Mouse (Mus musculus) liver, embryonic 18 days (tissue): Measurements from ENCODE around the gene Cracr2b. TPM values are rescaled to one million over a fixed set of nuclear protein-coding genes. Genes with fewer than 3 reads are reported as not detected.

Experiments
- polyA plus RNA-seq: library from polyadenylated mRNA; depleted of rRNA; stranded (reverse); fragments of >200 nt; gene quantifications from 2 replicates; pipeline ENCODE4 v1.2.3, GENCODE M21; 2012; rRNA removed

Cracr2b gene
- 4.1 and 4.5 TPM in 2 replicates for polyA plus RNA-seq

DNA sequence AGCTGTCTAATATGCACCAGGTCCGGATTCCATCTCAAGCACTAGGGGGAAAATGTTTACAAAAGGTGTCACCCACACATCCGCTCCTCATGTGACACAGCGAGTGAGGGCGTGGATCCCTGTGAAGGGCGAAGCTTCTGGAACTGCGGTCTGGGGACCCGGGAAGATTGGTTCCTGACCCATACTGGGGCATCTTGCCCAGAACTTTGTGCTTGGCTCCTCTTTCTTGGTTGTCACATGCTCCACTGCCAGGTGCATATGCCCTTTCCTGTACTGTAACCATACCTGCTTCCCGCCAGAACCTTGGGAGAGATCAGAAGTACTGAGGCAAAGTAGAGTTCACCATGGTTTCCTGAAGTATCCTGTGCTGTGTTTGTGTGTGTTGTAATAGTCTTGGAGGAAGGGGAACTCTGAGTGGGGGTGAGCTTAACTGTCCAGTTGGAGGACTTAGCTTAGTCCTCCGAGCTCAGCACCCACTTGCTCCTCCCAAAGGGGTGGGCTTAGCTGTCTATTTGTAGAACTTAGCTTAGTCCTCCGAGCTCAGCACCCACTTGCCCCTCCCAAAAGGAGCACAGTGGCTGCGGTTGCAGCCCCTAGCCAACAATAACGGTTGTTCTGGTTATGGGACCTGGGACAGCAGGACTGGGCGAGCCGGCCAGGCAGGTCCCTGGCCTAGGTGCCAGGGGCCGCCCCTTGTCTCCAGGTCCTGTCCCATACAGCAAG is at the start of gene Cracr2b:
Gene Cracr2b (plus strand): TSS at position 704 of the 723 bp plus-strand sequence.

DNA sequence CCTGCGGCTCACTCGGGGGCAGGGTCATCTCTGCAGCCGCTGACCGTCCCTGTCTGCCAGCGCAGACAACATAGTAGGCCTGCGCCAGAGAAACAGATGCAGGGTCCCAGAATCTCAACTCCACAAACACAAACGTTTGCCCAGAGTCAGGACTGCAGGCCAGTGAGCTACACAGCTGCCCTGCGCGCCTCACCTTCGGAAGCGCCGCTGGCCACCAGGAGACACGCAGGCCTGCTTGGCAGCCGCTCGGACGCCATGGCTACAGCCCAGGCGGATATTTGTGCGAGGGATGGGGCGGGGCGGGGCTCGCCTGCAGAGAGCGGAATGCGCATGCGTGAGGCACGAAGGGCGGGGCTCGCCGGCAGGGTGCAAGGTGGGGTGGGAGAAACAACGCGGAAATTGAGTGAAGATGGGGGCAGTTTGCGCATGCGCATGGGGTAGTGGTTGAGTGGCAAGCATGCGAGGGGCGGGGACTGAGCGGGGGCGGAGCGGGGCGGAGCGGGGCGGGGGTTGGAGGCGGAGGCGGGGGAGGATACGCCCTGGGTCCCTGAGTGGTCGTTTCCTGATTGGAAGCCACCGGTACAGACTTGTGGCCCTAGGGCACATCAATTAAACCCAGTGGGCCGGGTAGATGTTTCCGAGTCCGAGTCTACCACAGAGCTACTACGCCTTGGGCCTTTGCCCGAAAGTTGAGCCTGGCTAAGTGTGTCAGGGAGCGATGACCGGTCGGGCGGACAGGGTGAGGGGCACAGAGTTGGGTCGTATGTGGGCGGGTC is 46.9 kb upstream of the Cracr2b start, which contains the start of gene Gatd1:
Gene Gatd1 (minus strand): TSS at position 328 of the 776 bp plus-strand sequence.

DNA sequence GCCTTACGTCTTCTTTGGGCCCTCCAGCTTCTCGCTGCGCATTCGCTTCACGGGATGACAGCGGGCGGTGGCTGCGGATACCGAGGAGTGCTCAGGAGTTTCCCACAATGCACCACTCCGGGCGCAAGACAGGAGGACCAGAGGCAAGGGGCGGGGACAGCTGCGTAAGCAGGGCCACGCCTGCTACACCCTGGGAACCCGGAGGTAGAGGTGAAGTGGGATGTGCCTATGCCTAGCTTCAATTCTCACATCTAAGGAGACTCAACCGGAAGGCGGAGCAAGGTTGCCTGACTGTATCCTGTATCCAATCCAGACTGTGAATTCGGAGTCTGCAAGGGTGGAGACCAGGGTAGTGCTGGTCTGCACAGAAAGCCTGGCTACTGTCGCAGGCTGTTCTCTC is 31.6 kb upstream of the Cracr2b start, which contains the start of gene Cend1:
Gene Cend1 (minus strand): TSS at position 182 of the 400 bp plus-strand sequence.

DNA sequence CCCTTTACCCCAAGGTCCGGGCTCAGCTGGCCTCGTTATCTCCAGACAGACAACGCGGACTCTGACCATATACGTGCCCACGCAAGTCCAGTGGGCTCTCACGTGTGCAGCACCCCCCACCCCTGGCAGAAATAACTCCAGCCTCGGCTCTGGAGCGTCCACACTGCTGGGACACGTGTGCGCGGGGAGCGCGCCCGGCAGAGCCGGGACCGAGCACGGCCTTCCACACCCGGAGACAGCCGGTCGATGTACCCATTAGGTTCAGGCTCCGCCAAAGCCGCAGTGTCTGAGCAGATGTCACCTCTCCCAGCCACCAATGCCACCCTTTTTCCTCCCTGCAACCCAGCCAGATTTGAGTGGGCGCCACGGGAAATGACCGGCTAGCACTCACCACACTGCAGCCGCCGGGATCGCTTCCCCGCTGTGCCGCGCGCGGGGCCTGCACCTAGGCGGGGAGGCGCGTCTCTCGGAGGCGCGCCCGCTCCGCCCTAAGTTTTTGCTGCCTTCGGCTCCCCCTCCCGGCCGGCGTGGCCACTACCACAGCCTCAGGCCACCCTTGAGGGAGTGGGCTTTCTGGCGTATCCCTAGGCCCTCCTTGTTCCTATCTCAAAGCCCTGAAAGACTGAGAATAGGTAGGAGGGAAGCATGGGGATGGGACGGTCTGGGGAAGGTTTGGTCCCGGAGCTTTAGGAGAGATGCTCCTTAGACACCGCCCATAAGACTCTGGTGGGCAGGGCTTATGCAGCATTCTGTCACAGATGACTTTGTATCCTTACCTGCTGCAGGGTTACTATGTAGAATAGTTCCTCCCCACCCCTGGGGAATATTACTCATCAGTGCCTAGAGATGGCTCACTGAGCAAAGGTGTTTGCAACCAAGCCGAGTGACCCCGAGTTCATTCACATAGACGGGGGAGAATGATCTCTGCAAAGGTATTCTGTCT is 23.4 kb upstream of the Cracr2b start, which contains the start of gene Slc25a22:
Gene Slc25a22 (minus strand): TSS at position 715 of the 943 bp plus-strand sequence.

DNA sequence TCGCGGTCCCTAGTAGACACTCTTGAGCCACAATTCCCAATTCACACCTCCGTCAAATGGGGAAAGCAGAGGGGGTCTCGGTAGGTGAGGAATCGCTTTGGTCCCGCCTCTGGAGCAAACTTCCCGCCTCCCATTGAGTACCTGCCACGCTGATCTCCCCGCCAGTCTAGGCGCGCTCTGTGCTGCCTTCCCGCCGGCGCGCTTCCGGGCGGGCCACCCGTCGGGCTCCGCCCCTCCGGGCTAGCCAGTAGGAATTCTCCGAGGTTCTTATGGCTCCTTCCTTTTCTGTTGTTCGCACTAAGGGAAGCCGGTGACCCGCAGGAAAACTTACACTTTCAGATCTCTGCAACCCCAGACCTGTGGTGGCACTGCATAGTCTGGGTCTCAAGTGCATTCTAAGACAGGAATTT is 17.1 kb upstream of the Cracr2b start, which contains the start of gene Pidd1:
Gene Pidd1 (minus strand): TSS at position 198 of the 410 bp plus-strand sequence.

DNA sequence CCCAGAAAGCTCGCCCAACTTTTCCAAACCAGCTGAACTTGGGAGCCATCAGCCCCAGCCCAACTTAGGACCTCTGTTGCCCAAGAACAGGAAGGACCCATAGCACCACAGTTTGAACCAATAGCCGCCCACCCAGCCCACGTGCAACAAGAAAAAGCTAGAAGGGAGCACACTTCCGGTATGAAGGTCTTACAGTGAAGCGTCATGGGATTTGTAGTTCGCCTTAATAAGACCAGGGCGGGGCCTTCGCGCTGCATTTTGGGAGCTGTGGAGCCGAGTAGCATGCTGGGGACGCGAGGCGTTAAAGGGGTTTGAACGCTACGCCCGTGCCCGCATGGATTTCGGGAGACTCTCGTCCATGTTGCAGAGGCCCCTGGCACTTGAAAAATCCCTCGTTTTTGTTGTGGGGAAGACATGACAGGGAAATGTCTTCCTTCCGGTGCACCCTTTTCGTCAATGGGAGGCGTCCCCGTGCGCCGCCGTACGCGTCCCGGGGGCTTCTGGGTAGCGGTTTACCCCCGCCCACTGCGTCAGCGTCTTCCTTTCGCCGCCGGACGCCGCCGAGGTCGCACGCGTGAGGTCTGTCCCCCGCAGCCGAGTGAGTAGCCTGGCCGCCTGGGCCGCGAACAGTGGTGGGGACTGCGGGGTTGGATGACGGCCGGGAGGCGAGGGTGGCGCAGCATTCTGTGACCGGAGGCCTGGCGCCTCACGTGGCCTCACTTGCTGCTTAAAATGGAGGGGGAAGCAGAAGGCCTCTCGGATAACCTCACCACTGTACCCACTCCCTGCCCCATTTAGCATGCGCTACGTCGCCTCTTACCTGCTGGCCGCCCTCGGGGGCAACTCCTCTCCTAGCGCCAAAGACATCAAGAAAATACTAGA is 13.5 kb upstream of the Cracr2b start, which contains the start of gene Rplp2:
Gene Rplp2 (plus strand): TSS at position 261 of the 882 bp plus-strand sequence.

DNA sequence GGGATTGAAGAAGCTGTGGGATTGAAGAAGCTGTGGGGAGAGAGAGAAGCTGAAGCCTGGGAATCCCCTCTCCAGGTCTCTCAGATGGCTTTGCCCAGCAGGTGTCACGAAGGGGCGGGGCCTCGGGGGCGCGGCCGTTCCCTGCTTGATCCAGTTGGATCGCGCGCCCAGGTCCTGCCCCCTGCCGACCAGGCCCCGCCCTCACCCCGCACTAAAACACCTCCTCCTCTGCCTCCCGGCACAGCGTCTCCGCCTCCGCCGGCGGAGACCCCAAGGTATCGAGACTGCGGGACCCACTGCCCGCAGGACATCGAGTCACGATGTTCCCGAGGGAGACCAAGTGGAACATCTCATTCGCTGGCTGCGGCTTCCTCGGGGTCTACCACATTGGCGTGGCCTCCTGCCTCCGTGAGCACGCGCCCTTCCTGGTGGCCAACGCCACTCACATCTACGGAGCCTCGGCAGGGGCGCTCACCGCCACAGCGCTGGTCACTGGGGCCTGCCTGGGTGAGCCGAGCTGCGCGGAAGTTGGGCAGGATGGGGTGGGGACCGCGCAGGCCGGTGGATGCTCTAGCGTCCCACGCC is 5.8 kb upstream of the Cracr2b start, which contains the start of gene Pnpla2:
Gene Pnpla2 (plus strand): TSS at position 232 of the 585 bp plus-strand sequence.

DNA sequence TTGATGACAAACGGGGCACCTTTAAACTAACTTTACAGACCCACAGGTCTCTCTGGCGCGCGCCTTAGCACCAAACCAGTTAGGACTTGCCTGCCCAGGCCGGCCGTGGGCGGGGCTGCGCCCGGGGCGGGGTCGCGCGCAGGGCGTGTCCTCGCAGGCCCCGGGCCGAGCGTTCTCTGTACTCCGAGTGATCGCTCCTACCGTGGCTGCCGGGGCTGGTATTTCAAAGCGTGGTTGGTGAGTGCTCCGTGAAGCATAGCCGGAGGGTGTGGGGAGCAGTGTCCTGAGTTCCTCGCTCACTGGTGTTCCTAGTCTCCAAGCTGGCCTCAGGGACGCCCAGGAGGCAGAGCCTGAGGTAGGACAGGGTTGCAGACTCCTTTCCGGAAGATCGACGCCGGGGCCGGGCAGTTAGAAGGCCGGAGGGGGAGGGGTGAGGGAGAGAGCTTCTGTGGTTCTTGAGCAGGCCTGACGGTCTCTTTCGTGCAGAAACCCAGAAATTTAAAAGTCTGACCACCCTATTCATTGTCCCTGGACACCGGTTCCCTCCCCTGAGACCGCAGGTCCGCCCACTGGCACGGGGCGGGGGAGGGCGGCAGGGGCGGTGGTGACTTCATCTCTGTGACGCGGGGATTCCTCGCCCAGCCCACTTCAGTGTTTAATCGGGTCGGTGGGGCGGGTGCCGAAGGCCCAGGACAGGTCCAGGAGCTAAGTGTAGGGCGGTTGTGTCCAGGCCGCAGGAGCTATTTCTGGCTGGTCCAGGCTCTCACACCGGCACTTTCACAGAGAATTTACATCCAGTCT is 6.5 kb downstream of the Cracr2b start, which contains the start of gene Cd151:
Gene Cd151 (plus strand): TSS at position 163 of the 801 bp plus-strand sequence.

DNA sequence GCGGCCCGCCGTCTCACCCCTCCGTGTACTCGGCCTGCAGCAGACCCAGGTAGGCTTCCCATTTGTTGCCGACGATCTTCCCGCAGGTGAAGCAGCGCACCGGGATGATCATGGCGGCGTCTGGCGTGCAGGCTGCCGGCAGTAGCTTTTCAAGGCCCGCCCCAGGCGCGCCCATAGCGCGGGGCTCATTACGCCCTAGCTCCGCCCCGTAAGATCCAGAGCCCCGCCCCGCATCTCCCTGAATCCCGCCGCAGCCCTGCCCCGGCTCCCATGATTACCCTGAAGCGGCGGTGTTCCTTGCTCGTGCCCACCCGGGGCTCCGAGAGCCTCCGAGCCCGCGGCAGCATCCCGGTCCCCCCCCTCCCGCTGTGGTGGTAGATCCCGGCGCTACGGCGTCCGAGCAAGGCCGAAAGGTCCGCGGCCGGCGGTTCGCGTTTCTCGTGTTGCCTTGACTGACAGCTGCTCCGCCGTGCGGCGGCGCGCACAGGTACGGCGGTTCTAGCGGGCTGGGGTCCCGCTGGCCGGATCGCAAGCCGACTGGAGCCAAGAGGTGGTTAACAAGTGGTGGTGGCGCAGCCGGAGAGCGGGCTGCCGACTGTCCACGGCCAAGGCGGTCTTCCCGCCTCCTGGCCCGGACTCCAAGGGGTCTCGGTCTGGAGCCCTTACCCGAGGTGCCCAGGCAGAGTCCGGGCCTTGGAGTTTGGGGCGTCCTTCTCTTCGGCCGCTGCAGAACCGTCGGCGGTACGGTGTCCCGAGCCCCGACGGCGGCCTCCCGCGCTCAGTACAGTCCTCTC is 14.3 kb downstream of the Cracr2b start, which contains the start of the genes Polr2l and Tspan4:
Gene Polr2l (minus strand): TSS at position 122 of the 794 bp plus-strand sequence.
Gene Tspan4 (plus strand): TSS at position 230 of the 794 bp plus-strand sequence.

Other genes with a start within 250 kb of the Cracr2b start
- gene Lmntd2, start 247.0 kb upstream of the Cracr2b start, polyA plus RNA-seq, result 2.5 and 2.6 TPM in 2 replicates
- gene Rassf7, start 245.2 kb upstream of the Cracr2b start, polyA plus RNA-seq, result 29.2 and 33.5 TPM in 2 replicates
- gene Phrf1, start 232.3 kb upstream of the Cracr2b start, polyA plus RNA-seq, result 6.8 and 9.2 TPM in 2 replicates
- 54.2 and 82.1 TPM in 2 replicates for gene Irf7, start 194.6 kb upstream of the Cracr2b start, polyA plus RNA-seq
- 0.13 and 0.29 TPM in 2 replicates for gene Cdhr5, start 184.3 kb upstream of the Cracr2b start, polyA plus RNA-seq
- gene Sct, start 182.0 kb upstream of the Cracr2b start, polyA plus RNA-seq, result 0.12 and 0.37 TPM in 2 replicates
- not detected in 2 replicates for gene Drd4, start 169.1 kb upstream of the Cracr2b start, polyA plus RNA-seq
- 5.7 and 6.8 TPM in 2 replicates for gene Deaf1, start 133.4 kb upstream of the Cracr2b start, polyA plus RNA-seq
- gene Tmem80, start 133.4 kb upstream of the Cracr2b start, polyA plus RNA-seq, result 11.9 and 13.7 TPM in 2 replicates
- gene Eps8l2, start 122.2 kb upstream of the Cracr2b start, polyA plus RNA-seq, result 35.8 and 50.7 TPM in 2 replicates
- 174 and 190 TPM in 2 replicates for gene Taldo1, start 68.9 kb upstream of the Cracr2b start, polyA plus RNA-seq
- gene Gatd1, start 47.0 kb upstream of the Cracr2b start, polyA plus RNA-seq, result 16.5 and 18.5 TPM in 2 replicates
- gene Cend1, start 31.6 kb upstream of the Cracr2b start, polyA plus RNA-seq, result 0.02 TPM in 2 replicates
- 25.7 and 31.3 TPM in 2 replicates for gene Slc25a22, start 23.2 kb upstream of the Cracr2b start, polyA plus RNA-seq
- 7.1 and 7.3 TPM in 2 replicates for gene Pidd1, start 17.1 kb upstream of the Cracr2b start, polyA plus RNA-seq
- 451 and 526 TPM in 2 replicates for gene Rplp2, start 13.7 kb upstream of the Cracr2b start, polyA plus RNA-seq
- gene Pnpla2, start 5.9 kb upstream of the Cracr2b start, polyA plus RNA-seq, result 15.9 and 16.9 TPM in 2 replicates
- gene Cd151, start 6.3 kb downstream of the Cracr2b start, polyA plus RNA-seq, result 27.6 and 30.3 TPM in 2 replicates
- 14.7 and 16.5 TPM in 2 replicates for gene Polr2l, start 14.0 kb downstream of the Cracr2b start, polyA plus RNA-seq
- 43.8 and 59.1 TPM in 2 replicates for gene Tspan4, start 14.1 kb downstream of the Cracr2b start, polyA plus RNA-seq
- 14.0 and 15.5 TPM in 2 replicates for gene Chid1, start 78.8 kb downstream of the Cracr2b start, polyA plus RNA-seq
- 18.5 and 19.7 TPM in 2 replicates for gene Ap2a2, start 101.1 kb downstream of the Cracr2b start, polyA plus RNA-seq
- 0.18 and 0.38 TPM in 2 replicates for gene Muc6, start 194.2 kb downstream of the Cracr2b start, polyA plus RNA-seq
- 0.07 and 0.12 TPM in 2 replicates for gene Muc2, start 229.2 kb downstream of the Cracr2b start, polyA plus RNA-seq